Mouse (Mus musculus): ENCODE data around the gene Vasn.
"Not testable (repeated sequence)": the region's sequence is repeated elsewhere in the genome, so short reads cannot be mapped to it uniquely, and the experiment has no call there.

The Vasn gene

DNA sequence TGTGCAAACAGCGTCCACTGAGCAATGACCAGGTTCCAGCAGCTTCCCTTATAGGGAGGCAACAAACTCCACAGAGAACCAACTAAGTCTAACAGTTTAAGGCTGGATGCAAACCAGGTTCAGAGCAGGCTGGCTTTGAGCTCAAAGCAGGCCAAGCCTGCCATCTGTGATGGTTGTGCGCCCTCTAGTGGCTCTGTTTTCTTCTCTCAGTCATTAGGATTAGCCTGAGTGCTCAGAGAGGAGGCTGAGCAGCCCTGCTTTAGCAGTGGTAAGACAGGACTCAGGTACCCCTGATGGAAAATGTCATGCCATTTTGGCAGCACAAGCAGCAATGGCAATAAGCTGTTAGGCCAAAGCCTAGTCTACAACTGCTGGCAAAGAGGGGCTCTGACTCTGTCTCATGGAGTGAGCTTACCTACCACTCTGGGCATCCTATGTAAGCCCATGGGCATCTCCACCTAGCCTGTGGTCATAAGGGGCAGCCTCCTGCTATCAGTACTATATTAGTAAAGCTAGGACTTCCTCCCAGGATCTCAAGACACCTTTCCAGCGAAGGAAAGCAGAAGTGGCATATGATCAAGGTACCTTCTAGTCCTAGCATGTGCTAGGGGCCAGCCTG is 27.6 kb downstream of the Vasn start:
- peak; percentile 93 for DNase-seq (ENCODE audit: low read depth, low spot score)

DNA sequence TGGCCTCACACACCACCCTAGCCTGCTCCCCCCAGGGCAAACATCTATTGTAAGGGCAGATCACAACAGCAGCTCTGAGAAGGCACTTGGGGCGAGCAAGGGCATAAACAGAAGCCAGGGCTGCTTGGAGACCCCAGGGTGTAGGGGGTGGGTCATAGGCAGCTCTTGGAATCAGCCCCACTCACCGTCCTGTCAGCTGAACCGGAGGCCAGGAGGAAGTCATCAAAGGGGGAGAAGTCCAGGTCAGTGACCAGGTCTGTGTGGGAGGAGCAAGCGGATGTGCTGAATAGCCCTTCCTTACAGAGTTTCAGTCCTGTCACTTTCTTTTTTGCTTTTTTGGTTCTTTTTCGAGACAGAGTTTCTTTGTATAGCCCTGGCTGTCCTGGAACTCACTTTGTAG is 30.6 kb downstream of the Vasn start:
- no peak for DNase-seq (ENCODE audit: low read depth, low spot score)

DNA sequence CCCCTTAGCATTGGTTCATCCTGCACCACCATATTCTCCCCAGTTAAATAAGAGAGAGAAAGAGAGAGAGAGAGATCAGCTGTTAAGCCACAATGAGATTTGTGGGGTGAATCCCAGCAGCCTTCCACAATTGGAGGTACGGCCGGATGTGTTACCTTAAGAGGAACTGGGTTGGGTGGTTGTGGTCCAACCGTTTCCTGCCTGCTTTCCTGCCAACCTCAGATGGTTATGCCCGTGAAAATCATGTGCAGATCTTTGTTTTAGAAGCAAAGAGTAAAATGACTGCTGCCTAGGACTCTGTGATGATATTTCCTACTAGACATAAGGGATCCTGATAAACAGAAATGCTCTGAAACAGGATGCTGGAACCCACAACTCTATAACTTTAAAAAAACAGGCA is 34.4 kb downstream of the Vasn start:
- DNase-seq (ENCODE audit: low read depth, low spot score): no peak

DNA sequence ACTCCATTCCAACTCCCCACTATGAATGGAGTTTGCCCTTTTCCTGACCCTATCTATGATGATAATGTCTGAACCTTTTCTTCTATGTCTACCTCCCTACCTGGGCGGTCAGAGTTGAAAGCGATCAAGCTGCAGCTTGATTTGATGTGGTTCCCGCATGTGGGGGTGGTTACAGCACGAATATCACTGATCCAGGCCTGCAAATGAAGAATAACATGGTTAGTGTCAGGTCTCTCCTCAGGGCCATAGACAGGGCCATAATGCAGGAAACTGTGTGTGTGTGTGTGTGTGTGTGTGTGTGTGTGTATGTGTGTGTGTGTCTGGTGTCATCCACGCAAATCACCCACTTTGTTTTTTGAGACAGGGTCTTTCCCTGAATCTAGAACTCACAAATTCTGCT is 37.1 kb downstream of the Vasn start:
- no peak for DNase-seq (ENCODE audit: low read depth, low spot score)

DNA sequence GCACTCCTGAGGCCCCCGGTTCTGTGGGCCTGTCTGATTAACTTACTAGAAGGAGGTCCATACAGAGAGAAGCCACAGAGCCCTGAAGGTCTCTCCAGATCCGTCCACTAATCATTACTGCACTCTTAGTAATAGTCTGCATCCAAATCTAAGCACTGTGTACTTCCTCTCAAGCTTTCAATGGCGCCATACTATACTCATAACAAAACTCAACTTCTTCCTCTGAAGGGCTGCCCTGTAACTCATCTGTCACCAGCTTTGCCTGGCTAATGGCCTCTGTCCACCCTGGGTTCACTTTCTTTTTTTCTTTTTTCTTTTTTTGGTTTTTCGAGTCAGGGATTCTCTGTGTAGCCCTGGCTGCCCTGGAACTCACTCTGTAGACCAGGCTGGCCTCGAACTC is 38.3 kb downstream of the Vasn start:
- no peak for DNase-seq (ENCODE audit: low read depth, low spot score)

DNA sequence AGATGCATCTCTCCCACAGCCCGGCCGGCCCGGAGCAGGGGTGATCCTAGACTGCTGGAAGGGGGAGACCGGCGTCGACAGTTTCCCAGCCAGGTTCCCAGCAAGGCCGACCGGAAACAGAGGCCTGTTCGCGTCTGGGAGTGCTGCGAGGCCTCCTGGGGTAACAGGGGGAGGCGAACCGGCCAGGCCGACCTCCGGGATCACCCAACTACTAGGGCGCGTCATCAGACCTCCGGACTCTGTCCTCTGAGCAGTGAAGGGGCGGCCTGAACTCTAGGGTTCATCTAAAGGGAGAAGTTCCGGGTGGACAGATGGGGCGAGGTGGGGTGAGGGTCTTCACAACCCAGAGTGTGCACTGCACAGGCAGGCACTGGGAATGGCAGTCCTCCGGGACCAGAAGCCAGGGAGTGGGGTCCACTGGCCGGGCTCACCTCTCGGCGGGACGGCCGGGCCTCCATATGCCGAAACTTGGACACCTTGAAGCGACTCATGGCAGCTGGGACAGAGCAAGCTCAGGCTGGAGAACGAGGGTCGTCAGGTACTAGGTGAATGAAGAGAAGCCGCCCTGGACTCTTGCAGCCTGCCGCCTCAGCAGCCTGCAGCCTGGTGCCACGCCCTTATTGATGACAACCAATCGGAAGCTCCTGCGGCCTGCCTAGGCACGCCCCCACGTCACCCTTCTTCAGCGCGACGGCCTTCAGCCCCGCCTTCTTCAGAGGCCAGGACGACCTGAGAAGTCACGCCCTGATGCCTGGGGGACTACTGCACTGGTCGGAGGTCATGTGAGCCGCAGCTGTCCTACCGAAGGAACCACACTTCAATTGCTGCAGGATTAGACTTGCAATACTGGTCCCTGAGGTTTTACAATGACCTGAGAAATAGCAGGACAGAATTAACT is 39.6 kb downstream of the Vasn start, which contains the start of gene Coro7:
TSS of gene Coro7 (minus strand) at position 657 of the 898 bp plus-strand sequence.
- peak; percentile 93 for DNase-seq (ENCODE audit: low read depth, low spot score)

DNA sequence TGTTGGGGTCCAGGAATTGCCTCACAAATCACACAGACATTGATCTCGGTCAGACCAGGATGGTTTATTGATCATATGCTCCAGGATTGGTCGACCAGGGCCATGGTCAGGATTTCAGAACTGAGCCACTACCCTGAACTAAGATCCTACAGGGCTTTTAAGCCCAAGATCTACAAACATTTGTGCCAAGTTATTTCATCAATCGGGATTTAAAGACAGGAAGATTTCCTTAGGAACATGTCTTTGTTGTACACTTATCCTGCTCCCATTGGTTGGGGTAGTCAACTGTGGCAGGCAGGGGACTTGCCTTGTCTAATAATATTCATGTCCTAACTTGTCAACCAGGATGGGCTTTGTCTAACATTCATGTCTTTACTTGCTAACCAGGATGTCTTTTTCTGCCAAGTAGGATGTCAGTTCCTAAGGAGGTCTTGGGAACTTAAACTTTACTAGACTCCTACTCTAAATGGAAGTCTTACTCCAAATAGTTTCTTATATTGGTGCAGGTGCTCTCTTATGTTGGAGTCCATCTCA is 41.2 kb downstream of the Vasn start:
- DNase-seq (ENCODE audit: low read depth, low spot score): not testable (repeated sequence)

DNA sequence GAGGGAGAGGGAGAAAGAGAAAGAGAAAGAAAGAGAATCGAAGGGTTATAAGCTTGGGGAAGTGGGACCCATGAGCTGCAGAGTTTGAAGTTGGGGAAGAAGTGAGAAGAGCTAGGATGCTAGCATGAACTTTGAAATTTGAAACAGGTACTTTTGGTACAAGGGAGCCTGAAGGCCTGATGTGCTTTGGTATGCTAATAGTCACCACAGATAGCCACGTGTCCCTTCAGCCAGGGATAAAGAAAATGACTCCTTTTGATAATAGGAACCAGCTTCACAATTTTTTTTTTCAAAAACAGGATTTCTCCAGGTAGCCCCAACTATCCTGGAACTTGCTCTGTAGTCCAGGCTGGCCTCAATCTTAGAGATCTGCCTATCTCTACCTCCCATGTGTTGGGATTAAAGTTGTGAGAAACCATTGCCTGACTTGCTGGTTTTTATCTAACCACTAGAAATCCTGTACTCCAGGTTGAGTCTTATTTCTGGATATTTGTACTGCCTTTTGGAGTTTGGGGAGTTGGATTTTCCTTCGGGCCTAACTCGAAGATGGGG is 43.0 kb downstream of the Vasn start:
- DNase-seq (ENCODE audit: low read depth, low spot score): no peak

DNA sequence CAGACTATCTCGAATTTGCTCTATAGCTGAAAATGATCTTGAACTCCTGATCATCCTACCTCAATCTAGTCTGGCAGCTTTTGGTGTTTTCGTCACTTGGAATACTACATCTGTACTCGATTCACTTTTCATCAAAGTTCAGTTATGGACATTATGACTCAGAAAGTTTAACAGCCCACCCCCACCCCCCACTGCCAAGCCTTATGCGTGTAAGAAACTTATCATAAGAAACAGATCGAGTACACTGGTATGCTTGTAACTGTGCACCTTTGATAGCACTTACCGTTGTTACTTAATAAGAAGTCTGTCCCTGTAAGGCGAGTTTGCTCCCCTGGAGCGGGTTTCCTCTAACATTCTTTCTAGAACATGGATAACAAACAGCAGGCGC is 43.4 kb downstream of the Vasn start:
- no peak for DNase-seq (ENCODE audit: low read depth, low spot score)

DNA sequence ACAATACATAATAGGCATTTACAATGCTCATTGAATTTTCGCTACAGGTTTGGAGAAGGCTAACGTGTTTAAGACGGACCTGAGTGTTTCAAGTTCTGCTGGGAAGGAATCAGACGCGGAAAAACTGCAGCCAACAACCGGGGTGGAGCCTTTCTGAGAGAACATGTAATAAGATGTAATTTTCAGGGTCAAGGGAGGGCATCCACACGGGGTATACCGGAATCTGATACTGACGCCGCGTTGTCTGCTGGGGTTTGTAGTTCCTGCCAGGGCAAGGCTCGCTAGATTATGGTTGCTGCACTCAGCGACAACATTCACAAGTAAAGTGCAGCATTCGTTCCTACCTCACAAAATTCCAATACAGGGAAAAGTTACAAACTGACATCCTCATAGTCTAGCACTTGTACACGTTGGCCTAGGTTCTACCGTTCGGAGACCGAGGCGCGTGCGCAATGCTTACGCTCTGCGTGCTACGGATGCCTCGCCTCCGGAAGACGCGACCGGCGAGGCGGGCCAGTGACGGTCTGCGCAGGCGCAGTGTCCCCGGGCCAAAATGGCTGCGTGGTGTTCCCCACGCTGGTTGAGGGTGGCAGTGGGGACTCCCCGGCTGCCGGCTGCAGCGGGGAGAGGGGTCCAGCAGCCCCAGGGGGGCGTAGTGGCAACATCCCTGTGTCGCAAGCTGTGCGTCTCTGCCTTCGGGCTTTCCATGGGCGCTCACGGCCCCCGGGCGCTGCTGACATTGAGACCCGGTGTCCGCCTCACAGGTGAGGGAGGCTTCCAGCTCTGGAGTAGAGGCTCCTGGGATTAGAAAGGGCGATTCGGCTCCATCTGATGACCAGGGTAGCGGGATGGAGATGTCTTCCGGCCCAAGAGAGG is 44.1 kb downstream of the Vasn start:
- peak; percentile 95 for DNase-seq (ENCODE audit: low read depth, low spot score)

DNA sequence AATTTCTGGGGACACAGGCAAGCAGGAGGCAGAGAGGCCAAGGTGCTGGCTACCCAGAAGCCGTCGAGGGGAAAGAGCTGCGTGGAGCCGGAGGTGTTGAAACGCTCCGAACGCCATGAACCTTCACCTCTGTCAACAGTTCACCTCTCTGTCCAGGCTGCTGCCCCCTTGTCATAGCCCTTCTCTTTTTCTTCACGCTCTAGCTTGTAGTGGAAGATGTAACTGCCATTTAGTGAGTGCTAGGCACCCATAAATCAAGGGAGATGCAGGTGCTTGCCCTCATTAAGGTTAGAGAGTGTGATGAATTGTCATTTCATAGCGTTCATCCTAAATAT is 44.7 kb downstream of the Vasn start:
- DNase-seq (ENCODE audit: low read depth, low spot score): no peak

DNA sequence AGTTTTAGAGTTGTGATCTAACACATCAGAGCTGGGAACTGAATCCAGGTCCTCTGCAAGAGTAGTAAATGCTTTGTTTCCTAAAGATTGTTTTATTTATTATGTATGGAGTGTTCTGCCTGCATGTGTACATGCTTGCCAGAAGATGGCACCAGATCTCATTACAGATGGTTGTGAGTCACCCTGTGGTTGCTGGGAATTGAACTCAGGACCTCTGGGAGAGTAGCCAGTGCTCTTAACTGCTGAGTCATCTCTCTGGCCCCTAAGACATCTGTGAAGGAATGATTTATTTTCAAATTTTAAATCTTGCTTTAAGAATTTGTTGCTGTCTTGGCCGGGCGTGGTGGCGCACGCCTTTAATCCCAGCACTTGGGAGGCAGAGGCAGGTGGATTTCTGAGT is 49.6 kb downstream of the Vasn start:
- not testable (repeated sequence) for DNase-seq (ENCODE audit: low read depth, low spot score)
